Mouse (Mus musculus) bone marrow, adult 2 months (tissue): Measurements from ENCODE around the gene Mok.

Experiments used
- CTCF ChIP-seq: fragments of 200-500 bp; IDR thresholded peaks from 2 replicates; pipeline ENCODE4 v1.5.1; 2011; ENCODE audit warnings: low read length, control low read depth; ENCODE audit not compliant: control insufficient read depth, insufficient read depth
- POLR2A ChIP-seq: fragments of 200-500 bp; IDR thresholded peaks from 2 replicates; pipeline ENCODE4 v1.6.1; 2011; ENCODE audit warnings: low read depth, mild to moderate bottlenecking, control low read depth, low read length, borderline replicate concordance; ENCODE audit not compliant: control insufficient read depth

GRCm38 (mm10) chr12:110854786-110855737 lies 14.3 kb upstream of the Mok start:
- no peak for TF ChIP-seq CTCF
- no peak for TF ChIP-seq POLR2A
